Mouse (Mus musculus) left cerebral cortex, adult 2 months (tissue): ENCODE results near the gene Mon1a. TPM values are rescaled to one million over a fixed set of nuclear protein-coding genes. Genes with fewer than 3 reads are reported as not detected.
A peak's percentile ranks its signal among the peaks of the same experiment; 100 is the strongest.

Source experiments
- DNase-seq, 2 experiments: peaks; one replicate each; pipeline ENCODE4 v3.0.0; 2021 to 2022; ENCODE audit warnings: low spot score in 2 of 2, mixed read lengths in 1 of 2; ENCODE audit errors: extremely low spot score in 1 of 2
- H3K27ac ChIP-seq: fragments of 200-600 bp; 2 replicates; pipeline ENCODE4 v1.8.1; 2022
- H3K4me3 ChIP-seq: fragments of 200-600 bp; 2 replicates; pipeline ENCODE4 v1.8.1; 2022
- CTCF ChIP-seq: fragments of 200-600 bp; IDR thresholded peaks from 2 replicates; pipeline ENCODE4 v1.8.1; 2022; ENCODE audit warnings: antibody characterized with exemption, mild to moderate bottlenecking, moderate library complexity
- intact Hi-C: fragments of 180-260 bp; cut with DNase I; formaldehyde crosslinking; loops from one replicate; pipeline ENCODE4 v1.15.1; 2025
- total RNA-seq, 2 experiments: library from RNA; stranded (reverse); gene quantifications; 2 replicates each; pipeline ENCODE4 v1.2.3; 2021

Gene Mon1a
- total RNA-seq, 2 experiments from 2014 or later: 24.3 to 26.7 TPM

- intact Hi-C loops: no loop called here
- peak; percentile 54 for TF ChIP-seq CTCF
- H3K27ac ChIP-seq: no peak overlapping the region
- H3K4me3 ChIP-seq: no peak overlapping the region
- DNase-seq: no peak
These were observed 3.1 kb downstream of the Mon1a start for GRCm38 (mm10) chr9:107891023-107891422.

- Histone ChIP-seq H3K4me3 (no peak overlapping the region), H3K27ac (no peak overlapping the region)
- TF ChIP-seq CTCF: no peak
- intact Hi-C loops: no loop called here
- DNase-seq: no peak
These were observed 10.6 kb downstream of the Mon1a start for GRCm38 (mm10) chr9:107898563-107898962.

GRCm38 (mm10) chr9:107899855-107900254, 11.9 kb downstream of the Mon1a start:
- intact Hi-C loops: no loop called here
- H3K27ac ChIP-seq: no peak overlapping the region
- no peak for TF ChIP-seq CTCF
- DNase-seq: no peak
- H3K4me3 ChIP-seq: no peak overlapping the region

- DNase-seq: peak; percentile 82 to 84
- Histone ChIP-seq H3K27ac (peak overlapping the region; percentile 3; the same call in 1 of the 2 replicates), H3K4me3 (peak overlapping the region; percentile 31)
- intact Hi-C loops: no loop called here
- TF ChIP-seq CTCF: peak; percentile 75
These were observed 13.1 kb downstream of the Mon1a start for GRCm38 (mm10) chr9:107900840-107901626.

- intact Hi-C loops: no loop called here
- Histone ChIP-seq H3K27ac (no peak overlapping the region), H3K4me3 (no peak overlapping the region)
- no peak for DNase-seq
- no peak for TF ChIP-seq CTCF
These were observed 13.6 kb downstream of the Mon1a start for GRCm38 (mm10) chr9:107901627-107901914.

GRCm38 (mm10) chr9:107904726-107905125, 16.8 kb downstream of the Mon1a start:
- intact Hi-C loops: loop anchor here (1.0 kb wide), 4 partner anchors 58 to 163 kb away; no protein-coding TSS in a partner anchor
- H3K4me3 ChIP-seq: no peak overlapping the region
- DNase-seq: peak; percentile 83 to 90
- no peak overlapping the region for H3K27ac ChIP-seq
- TF ChIP-seq CTCF: no peak; the same call in none of the 2 replicates

- intact Hi-C loops: no loop called here
- no peak within 1 kb of the TSS for H3K27ac ChIP-seq
- no peak within 1 kb of the TSS for H3K4me3 ChIP-seq
- TF ChIP-seq CTCF: no peak
- no peak for DNase-seq
These were observed 18.5 kb downstream of the Mon1a start, which contains the start of gene Mst1r for GRCm38 (mm10) chr9:107906252-107906966. Gene Mst1r, plus strand, starts transcription at chr9:107906873.

GRCm38 (mm10) chr9:107906967-107907800, 19.2 kb downstream of the Mon1a start:
- H3K4me3 ChIP-seq: no peak overlapping the region

GRCm38 (mm10) chr9:107907801-107908120, 19.8 kb downstream of the Mon1a start:
- no peak for DNase-seq
- no peak overlapping the region for H3K4me3 ChIP-seq
- intact Hi-C loops: no loop called here
- TF ChIP-seq CTCF: no peak
- H3K27ac ChIP-seq: no peak overlapping the region

More at GRCm38 (mm10) chr9:107906967-107907800, 19.2 kb downstream of the Mon1a start:
- no peak for DNase-seq
- intact Hi-C loops: no loop called here
- TF ChIP-seq CTCF: no peak
- no peak overlapping the region for H3K27ac ChIP-seq

GRCm38 (mm10) chr9:107908410-107909158, 20.6 kb downstream of the Mon1a start:
- H3K27ac ChIP-seq: no peak overlapping the region
- no peak for TF ChIP-seq CTCF
- DNase-seq: no peak
- intact Hi-C loops: no loop called here
- no peak overlapping the region for H3K4me3 ChIP-seq

GRCm38 (mm10) chr9:107910025-107910769, 22.2 kb downstream of the Mon1a start:
- no peak for DNase-seq
- Histone ChIP-seq H3K27ac (no peak overlapping the region), H3K4me3 (no peak overlapping the region)
- TF ChIP-seq CTCF: no peak
- intact Hi-C loops: no loop called here
